Mouse (Mus musculus): ENCODE data around the gene Rfc5.
"Not testable (repeated sequence)": the region's sequence is repeated elsewhere in the genome, so short reads cannot be mapped to it uniquely, and the experiment has no call there.

Gene Rfc5

GRCm38 (mm10) chr5:117345432-117345976 is 43.3 kb downstream of the Rfc5 start:
- no peak for DNase-seq

GRCm38 (mm10) chr5:117344496-117344895 is 44.4 kb downstream of the Rfc5 start:
- DNase-seq: not testable (repeated sequence)

GRCm38 (mm10) chr5:117341896-117342295 is 47.0 kb downstream of the Rfc5 start:
- no peak for DNase-seq

GRCm38 (mm10) chr5:117340081-117340480 is 48.8 kb downstream of the Rfc5 start:
- DNase-seq: no peak

GRCm38 (mm10) chr5:117338503-117338902 is 50.3 kb downstream of the Rfc5 start:
- no peak for DNase-seq

- no peak for DNase-seq
Observed at GRCm38 (mm10) chr5:117337999-117338398, 50.8 kb downstream of the Rfc5 start.

GRCm38 (mm10) chr5:117330457-117330856 is 58.4 kb downstream of the Rfc5 start:
- no peak for DNase-seq
